Mouse (Mus musculus): ENCODE measurements around the gene Gpx3. TPM values are rescaled to one million over a fixed set of nuclear protein-coding genes. Genes with fewer than 3 reads are reported as not detected.
A peak's percentile ranks its signal among the peaks of the same experiment; 100 is the strongest.
"Not testable (repeated sequence)": the region's sequence is repeated elsewhere in the genome, so short reads cannot be mapped to it uniquely, and the experiment has no call there.

Gpx3 gene
- 100 to 1,000 TPM; 218 to 375 TPM for total RNA-seq (2021)
- long read RNA-seq, experiment 1, transcript Gpx3-201 (5 exons, 1,594 nt): major isoform, 231 of 236 reads
- long read RNA-seq, experiment 1, partial matches to known transcripts: 1 of 236 reads
- long read RNA-seq, experiment 1, other reads (novel, unspliced or antisense): 4 of 236 reads
- long read RNA-seq, experiment 2, transcript Gpx3-201 (5 exons, 1,594 nt): major isoform, 235 of 348 reads
- long read RNA-seq, experiment 2, partial matches to known transcripts: 111 of 348 reads
- long read RNA-seq, experiment 2, other reads (novel, unspliced or antisense): 2 of 348 reads

- DNase-seq (ENCODE audit: low spot score in 2 of 2): peak; percentile 62 to 73
Measured at GRCm38 (mm10) chr11:54902333-54903323, at the start of gene Gpx3. TSS of gene Gpx3 (plus strand) at chr11:54902453.

DNA sequence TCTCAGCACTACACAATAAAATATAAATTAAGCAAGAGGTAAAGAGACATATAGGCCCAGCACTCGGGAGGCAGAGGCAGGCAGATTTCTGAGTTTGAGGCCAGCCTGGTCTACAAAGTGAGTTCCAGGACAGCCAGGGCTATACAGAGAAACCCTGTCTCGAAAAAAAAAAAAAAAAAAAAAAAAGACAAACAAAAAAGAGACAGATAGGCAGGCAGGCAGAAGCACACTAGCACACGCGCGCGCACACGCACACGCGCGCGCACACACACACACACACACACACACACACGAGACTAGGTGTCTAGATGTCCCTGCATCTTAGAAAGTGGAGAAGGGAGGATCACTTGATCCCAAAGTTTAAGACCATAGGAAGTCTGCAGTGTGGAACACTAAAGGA, 43.4 kb upstream of the Gpx3 start:
- not testable (repeated sequence) for DNase-seq (ENCODE audit: low spot score in 2 of 2)

DNA sequence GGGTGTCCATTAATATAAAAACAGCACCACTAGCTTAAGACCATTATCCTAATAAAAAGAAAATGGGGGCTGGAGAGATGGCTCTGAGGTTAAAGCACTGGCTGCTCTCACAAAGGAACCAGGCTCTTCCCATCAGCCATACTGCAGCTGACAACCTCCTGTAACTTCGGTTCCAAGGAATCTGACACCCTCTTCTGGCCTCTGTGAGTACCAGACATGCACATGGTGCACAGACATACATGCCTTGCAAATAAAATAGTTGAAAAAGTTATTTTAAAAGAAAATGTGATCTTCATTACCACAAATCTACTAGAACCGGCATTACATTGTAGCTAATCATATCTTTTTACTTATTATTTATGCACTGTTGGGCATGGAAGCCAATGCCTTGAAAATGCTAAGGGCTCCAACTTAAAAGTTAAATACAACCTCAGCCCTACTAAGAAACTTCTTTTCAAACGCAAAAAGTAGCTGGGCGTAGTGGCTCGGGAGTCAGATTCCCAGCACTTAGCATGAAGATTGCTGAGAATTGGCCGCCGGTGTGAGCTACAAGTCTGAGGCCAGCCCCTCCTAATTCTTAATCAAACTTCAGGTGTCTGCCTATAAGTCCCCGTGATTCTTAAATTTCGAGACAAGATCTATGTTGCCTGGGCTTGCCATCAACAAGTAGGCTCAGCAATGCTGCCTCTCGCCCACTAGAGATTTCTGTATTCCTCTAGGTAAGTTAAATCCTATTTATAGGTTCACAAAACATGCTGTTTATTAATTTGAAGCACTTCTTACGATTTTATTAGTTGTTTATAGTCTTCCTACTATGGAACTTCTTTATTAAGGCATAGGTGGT, 42.7 kb upstream of the Gpx3 start:
- DNase-seq (ENCODE audit: low spot score in 2 of 2): no peak

DNA sequence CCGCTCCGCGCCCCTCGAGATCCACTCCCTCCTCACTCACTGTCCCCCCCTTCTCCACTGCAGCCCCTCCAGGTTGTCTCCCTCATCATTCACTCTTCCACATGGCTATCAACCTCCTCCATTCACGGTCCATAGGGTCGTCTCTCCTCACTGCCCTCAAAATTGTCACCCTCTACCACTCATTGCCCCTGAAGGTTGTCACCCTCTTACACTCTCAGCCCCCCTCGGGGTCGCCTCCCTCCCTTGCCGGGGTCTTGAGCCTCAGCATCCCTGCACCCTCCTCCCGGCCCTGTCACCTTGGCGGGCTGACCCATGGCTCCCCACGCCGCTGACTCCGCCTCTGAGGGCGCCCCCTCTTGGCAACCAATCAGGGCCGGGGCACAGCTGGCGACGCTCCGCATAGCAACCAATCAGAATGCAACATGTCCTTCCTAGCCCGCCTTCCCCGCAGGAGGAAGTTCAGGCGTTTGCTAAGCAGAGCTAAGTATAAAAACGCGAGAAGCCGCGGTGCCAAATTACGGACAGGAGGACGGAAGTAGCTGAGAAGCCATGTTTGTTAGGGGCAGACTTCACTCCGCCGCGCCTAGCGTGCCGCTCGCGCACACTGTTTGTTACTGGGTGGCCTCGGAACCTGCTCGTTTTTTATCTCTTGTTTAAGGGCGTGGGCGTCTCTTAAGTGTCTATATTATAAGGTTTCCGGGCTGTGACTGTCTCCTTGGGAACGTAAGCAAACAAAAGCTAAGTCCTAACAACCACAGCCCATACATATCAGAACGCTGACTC, 41.8 kb upstream of the Gpx3 start, which contains the start of gene Lyrm7:
Lyrm7 (minus strand) TSS at position 661 of the 783 bp plus-strand sequence.
- peak; percentile 93 to 94 for DNase-seq (ENCODE audit: low spot score in 2 of 2)

- no peak for DNase-seq (ENCODE audit: low spot score in 2 of 2)
Measured at GRCm38 (mm10) chr11:54861471-54862420, 40.5 kb upstream of the Gpx3 start.

GRCm38 (mm10) chr11:54862621-54863520, 39.4 kb upstream of the Gpx3 start:
- DNase-seq (ENCODE audit: low spot score in 2 of 2): peak in 1 of 2 experiments; percentile 46

DNA sequence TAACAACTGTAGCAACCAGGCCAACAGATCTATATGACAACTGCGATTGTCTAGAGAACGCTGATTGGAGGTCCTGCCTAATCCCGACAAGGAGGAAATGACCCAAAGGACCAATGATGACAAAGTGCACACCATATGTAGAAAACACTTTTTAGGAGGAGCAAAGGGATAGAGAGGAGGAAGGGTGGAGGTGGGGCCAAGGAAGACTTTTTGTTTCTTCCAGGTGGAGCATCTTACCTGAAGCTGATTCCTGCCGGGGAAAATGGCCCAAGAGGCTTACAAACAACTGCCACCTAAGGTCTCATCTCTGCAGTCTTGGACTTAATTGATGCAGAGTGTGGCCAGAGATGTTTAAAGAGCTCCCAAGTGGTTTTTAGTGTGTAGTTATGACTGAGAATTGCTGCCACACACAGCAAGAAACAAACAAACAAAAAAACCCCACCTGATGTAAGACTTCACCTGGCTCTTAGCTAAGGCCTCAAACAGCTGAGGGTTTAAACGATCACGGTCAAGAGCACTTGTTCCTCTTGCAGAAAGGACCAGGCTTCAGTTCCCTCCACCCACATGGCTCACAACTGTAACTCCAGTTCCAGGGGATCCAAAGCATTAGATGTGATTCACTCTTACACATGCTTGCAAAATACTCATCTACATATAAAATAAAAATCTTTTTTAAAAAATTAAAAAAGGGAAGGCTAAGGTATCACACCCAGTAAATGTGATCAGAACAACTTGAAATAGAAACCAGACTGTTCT, 36.7 kb upstream of the Gpx3 start:
- DNase-seq (ENCODE audit: low spot score in 2 of 2): no peak

DNA sequence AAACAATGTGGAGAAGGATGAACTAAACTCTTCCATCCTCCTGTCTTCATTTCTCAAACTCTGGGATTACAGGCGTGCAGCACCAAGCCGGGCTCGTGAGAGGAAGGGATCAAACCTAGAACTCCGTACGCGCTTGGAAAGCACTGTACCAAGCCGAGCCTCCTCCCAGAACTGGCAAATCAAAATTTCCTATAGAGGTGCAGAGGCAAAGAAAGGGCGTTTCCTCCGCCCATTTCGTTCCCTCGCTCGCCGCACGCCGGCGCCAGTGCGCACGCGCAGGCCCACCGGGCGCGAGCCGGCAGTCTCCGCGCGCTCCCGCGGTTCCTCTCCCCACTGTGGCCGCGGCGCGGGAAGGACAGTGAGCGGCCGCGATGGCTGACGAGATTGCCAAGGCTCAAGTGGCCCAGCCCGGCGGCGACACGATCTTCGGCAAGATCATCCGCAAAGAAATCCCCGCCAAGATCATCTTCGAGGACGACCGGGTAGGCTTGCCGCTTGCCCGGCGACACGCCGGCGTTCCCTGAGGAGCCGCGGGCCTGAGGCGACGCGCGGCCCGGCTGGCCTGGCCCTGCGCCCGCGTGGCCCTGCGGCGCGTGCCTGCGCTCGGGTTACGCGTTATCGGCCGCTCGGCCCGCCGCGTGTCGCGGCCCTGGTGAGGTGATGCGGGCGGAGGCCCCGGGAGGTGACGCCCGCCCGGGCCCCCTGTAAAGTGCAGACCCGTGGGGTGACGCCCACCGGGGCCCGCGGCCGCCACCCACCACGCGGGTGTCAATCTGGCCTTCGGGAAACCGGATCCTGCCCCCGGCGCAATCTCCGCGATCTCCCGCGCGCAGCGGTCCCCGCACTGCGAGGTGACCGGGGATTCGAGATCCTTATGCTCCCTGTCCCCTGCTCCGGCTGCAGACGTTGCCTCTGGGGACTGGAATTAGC, 35.9 kb upstream of the Gpx3 start, which contains the start of gene Hint1:
Hint1 (plus strand) TSS at position 265 of the 930 bp plus-strand sequence.
- peak; percentile 96 for DNase-seq (ENCODE audit: low spot score in 2 of 2)

DNA sequence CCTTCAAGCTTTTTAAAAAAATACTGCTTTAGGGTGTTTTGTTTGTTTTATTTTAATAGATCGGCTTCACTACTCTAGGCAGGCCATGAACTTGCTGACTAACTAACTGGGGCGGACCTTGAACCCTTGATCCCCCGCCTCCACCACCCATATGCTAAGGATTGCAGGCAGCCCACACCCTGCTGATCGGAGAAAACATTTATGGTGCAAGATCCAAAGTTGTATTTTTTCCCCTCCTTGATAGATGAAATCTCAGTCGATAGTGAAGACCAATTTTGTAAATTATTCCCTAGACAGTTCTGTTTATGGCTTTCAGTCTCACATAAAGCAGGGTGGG, 35.2 kb upstream of the Gpx3 start:
- no peak for DNase-seq (ENCODE audit: low spot score in 2 of 2)

DNA sequence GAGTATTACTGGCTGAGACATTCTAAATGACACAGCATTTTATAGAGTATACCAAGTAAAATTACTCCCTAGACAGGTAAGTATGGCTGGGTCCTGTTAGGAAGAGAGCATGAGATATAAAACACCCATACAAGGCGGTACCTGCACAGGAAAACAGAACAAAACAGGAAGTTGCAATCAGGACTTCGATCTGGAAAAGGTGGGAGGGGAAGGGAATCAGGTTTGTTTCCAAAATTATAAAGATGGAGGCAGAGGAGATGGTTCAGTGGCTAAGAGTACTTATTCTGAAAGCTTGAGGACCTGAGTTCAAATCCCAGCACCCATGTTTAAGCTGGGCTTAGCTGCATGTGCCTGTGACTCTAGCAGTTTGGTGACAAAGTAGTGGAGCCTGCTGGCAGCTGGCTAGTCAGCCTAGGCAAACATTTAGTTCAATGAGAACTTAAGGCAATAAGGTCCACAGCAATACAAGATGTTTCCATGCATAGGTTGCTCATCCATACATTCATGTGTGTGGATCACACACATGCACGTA, 34.3 kb upstream of the Gpx3 start:
- no peak for DNase-seq (ENCODE audit: low spot score in 2 of 2)

DNA sequence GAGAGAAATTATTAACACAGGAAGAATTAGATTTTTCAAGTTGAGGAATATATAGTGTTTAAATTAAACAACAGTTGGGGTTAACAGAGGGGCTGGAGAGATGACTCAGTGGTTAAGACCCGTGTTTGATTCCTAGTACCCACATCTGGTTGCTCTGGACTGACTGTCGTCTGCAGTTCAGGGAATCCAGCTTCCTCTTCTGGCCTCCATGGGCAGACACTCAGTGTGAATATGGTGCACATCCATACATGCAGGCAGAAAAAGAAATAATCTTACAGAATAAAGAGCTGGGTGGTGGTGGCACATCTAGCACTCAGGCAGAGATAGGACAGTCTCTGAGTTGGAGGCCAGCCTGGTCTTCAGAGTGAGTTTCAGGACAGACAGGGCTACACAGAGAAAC, 33.8 kb upstream of the Gpx3 start:
- no peak for DNase-seq (ENCODE audit: low spot score in 2 of 2)

GRCm38 (mm10) chr11:54869318-54869717, 32.9 kb upstream of the Gpx3 start:
- DNase-seq (ENCODE audit: low spot score in 2 of 2): no peak

GRCm38 (mm10) chr11:54871831-54872537, 30.3 kb upstream of the Gpx3 start:
- DNase-seq (ENCODE audit: low spot score in 2 of 2): peak in 1 of 2 experiments; percentile 27

DNA sequence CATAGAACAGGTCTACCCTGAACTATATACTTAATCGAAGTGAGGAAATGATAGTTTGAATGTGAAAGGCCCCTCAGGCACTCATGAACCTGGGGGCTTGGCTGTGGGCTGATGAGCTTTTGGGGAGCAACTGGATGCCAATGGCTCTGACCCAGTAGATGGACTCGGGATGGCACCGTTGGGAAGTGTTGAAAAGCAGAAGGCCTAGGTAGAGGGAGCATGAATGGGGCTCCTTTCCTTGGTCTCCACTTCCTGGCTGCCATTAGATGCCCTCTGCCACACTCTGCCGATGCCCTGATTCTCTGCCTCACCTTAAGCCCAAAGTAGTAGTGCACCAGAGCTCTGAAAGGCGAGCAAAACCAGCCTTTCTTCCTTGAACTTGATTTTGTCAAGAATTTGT, 26.2 kb upstream of the Gpx3 start:
- DNase-seq (ENCODE audit: low spot score in 2 of 2): no peak

DNA sequence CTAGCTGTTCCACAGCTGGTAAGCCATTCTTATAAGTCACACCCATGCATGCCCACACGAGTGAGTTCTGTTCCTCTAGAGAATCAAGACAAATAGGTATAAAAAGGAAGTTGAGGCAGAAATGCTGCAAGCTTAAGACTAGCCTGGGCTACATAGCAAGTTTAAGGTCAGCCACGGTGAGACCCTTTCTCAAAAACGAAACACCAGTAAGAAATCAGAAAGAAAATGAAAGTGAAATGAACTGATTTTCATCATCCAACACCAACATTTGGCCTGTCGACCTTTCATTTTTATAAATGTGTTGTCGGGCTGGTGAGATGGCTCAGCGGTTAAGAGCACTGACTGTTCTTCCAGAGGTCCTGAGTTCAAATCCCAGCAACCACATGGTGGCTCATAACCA, 23.4 kb upstream of the Gpx3 start:
- DNase-seq (ENCODE audit: low spot score in 2 of 2): no peak

All from adrenal gland, adult 18-20 months (tissue).